Mouse (Mus musculus): ENCODE results near the gene Gtf2h4. TPM values are rescaled to one million over a fixed set of nuclear protein-coding genes. Genes with fewer than 3 reads are reported as not detected.

Gtf2h4 gene
- total RNA-seq (2021): 10 to 100 TPM; 23.3 to 24.4 TPM
- long read RNA-seq, transcript Gtf2h4-201 (14 exons, 1,679 nt): major isoform, 6 of 10 reads
- long read RNA-seq, partial matches to known transcripts: 1 of 10 reads
- long read RNA-seq, other reads (novel, unspliced or antisense): 1 of 10 reads

DNA sequence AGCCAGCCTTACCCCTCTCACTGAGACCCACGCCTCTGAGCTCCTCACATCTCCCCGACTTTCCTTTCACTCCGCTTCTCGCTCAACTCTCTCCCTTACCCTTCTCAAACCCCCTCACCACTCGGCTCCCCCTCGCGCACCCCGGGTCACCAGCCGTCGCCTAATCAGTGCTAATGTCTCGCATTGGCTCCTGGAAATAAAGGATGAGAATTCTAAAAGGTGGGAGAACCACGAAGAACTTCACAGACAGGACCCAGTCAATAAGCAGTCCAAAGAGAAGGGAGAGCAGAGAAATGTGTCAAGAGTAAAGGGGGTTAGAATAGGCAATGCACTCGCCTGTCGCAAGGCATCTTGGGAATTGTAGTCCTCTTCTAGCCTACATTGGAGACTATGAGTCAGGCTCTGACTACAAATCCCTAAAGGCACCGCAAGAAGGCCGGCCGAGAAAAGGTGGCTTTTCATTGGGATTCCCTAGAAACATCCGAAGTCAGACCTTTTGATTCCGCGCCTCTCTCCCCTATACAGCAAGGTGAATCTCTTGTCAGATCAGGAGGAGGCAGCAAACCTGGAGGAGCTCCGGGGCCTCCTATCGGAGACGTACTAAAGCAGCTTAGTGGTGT, at the start of gene Gtf2h4:
TSS of gene Gtf2h4 (minus strand) at position 324 of the 620 bp plus-strand sequence.
- DNase-seq (ENCODE audit: low spot score in 2 of 2): peak; percentile 83 to 88

DNA sequence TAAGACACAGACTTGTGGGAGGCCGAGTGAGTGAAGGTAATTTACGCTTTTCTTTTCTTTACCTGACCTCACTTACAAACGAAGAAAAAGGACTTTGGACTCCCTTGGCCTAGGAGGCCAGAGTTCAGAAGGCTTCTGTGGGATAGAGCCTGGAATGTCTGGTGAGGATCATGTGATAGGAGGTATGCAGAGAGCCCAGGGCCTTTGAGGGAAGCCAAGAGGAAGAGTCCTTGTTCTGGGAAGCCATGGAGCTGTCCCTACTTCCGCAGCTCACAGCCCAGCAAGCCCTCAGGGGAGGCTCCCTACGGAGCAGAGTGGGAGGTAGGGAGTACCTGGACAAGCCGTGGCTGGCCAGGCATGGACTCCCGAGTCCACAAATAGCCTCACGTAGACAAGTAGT, 48.1 kb upstream of the Gtf2h4 start:
- no peak for DNase-seq (ENCODE audit: low spot score in 2 of 2)

DNA sequence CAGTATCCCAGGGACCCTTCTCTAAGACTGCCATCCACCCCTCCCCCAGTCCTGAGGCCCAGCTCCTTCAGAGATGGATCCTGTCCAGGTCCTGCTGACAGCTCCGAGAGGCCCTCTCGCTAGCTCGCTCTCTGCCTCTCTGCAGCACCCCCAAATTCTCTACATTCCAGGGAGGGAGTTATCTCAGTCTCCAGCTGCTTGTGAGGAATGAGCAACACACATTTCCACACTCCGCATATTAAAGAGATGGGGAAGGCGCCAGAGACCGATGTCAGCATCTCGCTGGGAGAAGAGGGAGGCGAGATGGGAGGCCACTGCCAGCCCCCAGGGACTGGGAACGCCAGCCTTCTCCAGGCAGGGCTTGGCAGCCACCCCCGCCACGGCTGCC, 46.8 kb upstream of the Gtf2h4 start:
- peak in 1 of 2 experiments; percentile 41 for DNase-seq (ENCODE audit: low spot score in 2 of 2)

DNA sequence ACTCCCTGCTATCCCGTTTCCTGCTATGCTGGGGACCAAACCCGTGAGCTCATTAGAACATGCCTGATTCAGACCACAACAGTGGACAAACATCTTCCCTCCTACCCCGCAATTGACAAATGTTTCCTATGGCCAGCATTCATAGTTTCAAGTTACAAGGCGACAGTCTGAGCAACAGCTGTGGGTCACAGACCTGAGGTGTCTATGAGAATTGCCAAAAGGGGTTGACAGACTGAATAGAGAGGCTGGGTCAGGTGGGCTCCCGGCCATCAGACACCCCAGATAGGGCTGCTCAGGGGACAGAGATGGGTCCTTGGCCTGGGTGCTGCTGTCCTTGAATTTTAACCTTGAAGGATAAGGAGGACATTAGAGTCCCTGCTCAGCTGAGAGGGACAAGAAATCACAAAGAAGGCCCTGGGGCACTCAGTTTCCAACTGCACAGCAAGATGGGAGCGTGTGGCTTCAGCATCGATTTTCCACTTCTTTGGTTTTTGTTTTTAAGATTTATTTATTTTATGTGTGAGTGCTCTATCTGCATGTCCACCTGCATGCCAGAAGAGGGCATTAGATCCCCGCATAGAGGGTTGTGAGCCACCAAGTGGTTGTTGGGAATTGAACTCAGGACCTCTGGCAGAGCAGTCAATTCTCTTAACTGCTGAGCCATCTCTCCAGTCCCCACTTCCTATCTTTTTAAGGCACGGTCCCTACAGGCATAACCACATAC, 46.2 kb upstream of the Gtf2h4 start:
- DNase-seq (ENCODE audit: low spot score in 2 of 2): no peak

DNA sequence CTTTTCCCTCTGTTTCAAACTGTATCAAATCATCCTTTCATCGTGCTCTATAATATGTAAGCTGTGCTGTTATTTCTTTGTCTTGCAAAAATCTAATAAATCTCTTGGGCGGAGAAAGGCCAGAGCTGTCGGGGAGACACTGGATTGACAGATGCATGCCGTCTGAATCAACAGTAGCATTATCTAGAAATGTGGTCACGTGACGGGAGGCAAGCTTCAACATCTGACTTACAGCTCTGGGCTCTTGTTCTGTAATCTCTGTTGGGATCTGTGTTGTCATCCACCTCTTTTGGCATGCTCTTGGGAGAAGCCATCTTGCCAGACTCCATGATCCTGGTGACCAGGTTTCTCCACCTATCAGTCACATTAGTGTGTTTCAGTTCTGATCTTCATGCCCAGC, 43.5 kb upstream of the Gtf2h4 start:
- no peak for DNase-seq (ENCODE audit: low spot score in 2 of 2)

DNA sequence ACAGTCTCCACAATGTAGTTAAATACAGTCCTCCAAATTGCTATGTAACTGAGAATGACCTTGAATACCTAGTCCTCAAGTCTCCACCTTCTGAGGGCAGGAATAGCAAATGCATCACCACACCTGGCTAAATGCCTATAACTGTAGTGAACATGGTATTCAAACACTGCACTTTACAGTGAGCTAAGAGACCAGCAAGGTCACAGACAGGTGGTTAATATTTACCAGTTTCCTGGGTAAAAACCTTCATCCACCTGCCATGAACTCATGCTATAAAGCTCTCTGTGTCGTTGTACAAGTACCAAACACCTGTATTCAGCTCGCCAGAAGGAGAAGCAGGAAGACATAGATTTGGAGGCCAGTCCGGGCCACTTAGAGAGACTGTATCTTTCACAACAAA, 42.6 kb upstream of the Gtf2h4 start:
- DNase-seq (ENCODE audit: low spot score in 2 of 2): no peak

DNA sequence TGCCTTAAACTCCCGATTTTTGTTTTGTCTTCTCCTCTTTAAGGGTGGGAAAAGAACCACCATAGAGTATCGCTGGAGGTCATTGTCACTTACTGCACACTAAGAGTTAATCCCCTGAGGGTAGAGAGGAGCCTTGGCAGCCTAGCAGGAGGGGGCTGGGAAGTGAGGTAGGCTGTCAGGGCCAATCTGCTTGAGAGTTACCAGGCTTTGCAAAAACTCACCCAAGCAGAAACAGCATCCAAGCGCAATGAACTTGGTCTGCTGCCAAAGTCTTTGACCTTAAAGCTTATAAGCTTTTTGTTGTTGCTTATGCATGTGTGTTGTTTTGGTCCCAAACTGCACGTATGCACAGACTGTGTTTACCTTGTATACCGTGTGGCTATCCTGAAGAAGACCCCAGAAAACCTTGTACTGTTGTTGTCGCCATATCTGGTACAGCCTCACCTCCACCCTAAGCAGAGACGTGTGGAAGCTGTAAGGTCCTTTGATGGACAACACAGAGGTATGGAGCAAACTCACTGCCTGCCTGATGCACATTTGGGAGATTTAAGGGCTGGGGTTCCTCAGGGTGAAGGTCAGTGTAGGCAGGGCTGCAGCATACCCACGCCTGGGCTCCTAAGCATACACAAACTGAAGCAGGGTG, 37.3 kb upstream of the Gtf2h4 start:
- no peak for DNase-seq (ENCODE audit: low spot score in 2 of 2)

DNA sequence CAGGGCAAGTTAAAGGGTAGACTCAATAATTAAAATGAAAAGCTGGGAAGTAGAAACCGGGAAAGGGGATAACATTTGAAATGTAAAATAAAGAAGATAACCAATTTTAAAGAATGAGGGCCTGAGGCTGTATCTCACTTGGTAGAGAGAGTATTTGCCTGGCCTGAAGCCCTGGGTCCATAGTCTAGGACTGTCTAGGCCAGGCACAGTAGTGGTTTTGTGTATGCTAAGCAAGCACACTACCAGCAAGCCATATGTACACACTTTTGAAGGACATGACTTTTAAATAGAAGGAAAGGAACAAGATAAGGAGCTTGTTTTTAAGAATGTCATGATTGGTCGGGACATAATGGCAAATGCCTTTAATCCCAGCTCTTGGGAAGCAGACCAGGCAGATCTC, 35.1 kb upstream of the Gtf2h4 start:
- no peak for DNase-seq (ENCODE audit: low spot score in 2 of 2)

DNA sequence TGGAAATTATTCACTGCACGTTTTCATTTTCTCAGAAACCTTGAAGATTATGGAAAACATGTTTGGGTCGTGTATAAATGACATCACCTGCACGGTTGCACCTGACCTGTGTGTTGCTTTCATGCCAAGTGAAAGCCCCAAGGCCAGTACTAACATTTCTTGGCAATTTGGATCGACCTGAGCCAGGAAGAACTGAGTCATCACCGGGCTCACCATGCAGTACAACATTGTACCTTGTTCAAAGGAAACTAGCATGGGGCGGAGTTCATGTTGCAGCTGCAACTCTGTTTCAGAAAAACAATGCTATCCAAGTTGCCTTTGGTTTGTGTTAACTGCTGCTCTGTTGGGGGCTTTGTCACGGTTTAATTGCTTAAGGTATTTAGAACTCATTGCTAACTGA, 34.4 kb upstream of the Gtf2h4 start:
- DNase-seq (ENCODE audit: low spot score in 2 of 2): no peak

DNA sequence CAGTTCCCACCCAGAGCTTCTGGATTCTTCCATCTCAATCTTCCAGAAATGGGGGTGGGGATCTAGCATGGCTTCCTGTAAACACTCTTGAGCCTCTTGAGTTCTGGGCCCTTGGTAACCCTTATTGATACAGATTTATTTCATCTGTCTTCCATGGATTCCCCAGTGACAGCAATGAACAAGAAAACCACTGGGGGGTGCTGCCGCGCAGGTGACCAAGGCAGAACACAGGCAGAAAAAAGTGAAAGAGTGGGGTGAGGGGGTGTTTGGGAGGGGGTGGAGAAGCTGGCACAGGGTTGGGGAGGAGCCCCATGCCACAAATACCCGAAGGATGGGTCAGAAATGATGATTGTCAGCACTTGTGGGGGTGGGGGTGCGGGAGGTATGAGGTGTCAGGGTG, 32.3 kb upstream of the Gtf2h4 start:
- DNase-seq (ENCODE audit: low spot score in 2 of 2): no peak

DNA sequence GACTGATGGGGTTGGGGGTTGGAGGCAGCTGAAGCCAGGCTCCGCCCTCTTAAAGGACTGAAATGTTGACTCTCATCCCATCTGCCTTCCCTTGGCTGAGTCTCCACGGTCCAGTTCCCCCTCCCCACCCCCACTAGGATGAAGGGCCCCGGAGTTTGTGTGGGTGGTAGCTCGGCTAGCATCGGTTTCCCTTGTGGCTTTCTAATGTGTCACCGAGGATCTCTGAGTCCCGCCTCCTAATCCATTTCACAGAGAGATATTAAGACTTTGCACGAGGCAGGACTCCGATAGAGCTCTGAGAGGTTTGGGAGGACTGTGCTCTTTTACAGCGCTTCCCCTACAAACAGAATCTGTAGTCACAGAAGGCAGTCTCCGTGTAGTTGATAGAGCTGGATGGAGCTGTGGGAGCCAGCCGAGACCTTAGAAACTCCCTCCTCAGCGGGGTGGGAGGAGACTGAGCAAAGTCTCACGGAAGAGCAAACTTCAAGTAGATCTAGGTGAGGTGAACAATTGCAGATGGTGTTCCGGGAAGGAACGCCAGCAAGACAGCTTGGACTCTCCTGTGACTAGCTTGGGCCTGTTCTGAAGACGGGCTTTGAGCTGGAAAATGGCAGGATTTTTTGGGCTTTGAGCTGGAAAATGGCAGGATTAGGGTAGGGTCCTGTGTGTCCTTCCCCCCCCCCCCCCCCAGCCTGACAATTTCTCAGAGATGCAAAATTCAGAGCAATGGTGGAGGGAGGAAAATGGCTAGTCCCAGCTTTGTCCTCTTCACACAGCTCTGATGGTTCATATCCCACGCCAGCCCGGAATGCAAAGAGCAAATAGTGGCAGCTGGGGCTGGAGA, 31.3 kb upstream of the Gtf2h4 start, which contains the start of gene Ddr1:
TSS of gene Ddr1 (minus strand) at position 1 of the 844 bp plus-strand sequence.
- DNase-seq (ENCODE audit: low spot score in 2 of 2): peak; percentile 56 to 68

DNA sequence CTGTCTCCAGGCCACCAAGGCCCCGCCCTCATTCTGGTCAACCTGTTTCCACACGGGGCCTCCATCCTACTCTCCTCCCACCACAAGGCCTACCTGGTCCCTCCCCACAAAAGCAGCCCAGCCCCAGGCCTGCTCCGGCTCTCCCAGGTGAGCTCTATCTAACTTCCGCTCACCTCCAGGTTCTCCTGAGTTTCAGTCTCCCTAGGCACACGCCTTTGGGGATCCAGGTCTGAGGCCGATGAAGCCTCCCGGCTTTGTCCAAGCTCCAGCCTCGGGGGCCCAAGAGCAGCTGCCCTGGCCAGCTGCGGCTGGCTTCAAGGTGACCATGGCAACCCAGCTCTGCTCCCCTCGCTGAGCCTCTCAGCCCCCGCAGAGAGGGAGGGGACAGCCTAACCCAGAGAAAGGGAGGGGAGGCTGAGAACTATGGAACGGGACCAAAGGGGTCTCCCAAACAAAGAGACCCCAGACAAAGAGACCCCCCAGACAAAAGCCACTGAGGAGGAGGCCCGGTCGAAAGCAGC, 30.3 kb upstream of the Gtf2h4 start:
- DNase-seq (ENCODE audit: low spot score in 2 of 2): peak; percentile 56 to 63

DNA sequence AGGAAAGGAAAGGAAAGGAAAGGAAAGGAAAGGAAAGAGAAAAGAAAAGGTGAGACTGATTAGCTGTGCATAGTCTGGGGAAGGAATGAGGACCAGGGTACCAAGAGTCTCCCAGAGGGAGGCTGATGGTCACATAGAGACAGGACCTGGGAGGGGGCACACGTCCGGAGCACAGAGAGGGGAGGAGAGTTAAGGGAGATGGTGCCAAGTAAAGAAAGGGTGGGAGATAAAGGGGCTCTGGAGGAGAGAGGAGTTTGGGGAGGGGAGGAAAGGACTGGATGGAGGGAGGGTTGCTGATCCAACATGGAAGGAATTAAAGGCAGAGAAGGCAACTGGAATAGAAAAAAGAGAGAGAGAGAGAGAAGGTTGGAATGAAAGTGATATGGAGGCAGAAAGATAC, 29.5 kb upstream of the Gtf2h4 start:
- no peak for DNase-seq (ENCODE audit: low spot score in 2 of 2)

DNA sequence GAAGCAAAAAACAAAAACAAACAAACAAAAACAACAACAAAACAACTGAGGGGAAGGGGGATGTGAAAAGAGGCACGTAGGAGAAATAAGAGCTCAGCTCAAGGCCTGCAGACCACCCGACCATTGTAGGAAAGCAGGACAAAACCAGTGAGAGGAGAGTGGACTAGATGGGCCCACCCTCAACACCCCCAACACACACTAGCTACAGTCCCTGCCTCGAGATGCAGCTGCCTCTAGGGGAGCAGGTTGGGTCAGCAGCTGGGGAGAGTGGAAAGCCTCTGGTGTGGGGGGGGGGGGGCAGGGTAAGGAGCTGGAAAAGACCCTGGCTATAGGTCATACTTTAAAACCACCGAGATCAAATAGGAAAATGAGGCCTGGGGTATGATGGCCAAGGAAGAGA, 29.1 kb upstream of the Gtf2h4 start:
- DNase-seq (ENCODE audit: low spot score in 2 of 2): no peak

DNA sequence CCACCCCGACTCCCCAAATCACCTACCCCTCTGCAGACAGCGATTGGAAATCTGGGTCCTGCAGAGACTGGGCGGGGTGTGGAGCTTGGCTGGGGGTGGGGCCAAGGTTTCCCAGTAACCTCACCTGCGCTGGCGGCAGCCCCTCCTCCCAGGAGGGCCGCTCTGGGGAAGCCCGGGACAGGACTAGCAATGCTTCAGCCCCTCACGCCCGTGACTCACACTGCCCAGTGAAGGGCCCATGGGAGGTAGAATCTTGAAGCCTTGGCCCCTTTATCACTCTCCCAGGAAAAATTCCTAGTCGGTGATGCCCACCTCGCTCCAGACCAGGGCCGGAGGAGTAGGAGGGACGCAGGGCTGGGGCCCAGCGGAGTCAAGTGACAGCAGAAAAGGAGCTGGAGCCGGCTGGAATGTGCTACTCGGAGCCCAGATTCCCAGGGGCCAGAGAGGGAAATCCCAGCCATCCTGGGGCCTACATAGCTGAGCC, 28.5 kb upstream of the Gtf2h4 start:
- no peak for DNase-seq (ENCODE audit: low spot score in 2 of 2)

DNA sequence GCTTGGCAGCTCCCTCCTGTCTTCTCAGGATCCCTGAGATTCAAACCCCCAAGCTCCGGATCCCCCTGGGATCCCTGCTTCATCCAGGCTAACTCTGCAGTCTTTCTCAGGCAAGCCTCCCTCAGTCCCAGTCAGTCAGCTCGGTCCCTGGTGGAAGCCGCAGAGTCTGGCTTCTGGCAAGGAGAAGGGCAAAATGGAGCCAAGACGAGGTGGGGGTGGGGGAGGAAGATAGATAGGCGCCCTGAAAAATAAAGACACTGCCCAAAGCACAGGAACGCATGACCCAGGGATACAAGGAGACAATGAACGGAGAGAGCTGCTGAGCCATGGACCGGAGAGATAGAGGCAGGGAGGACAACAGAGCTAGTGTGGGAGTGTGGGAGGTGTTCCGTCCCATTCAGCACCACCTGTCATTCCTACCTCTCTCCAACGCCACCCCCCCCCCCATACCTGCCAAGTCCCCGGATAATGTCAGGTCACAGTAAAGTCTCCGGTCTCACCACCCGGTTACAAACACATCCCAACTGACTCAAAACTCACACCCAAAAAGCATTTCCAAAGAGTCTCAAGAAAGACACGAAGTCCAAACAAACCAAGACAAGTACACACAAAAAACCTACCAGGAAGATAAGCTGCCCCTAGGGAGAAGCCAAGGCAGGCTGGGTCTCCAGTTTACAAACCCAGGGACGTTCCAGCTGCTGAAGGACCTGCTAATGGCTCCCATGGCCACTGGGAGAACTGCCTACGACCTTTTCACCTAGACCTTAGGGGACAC, 27.9 kb upstream of the Gtf2h4 start:
- no peak for DNase-seq (ENCODE audit: low spot score in 2 of 2)

DNA sequence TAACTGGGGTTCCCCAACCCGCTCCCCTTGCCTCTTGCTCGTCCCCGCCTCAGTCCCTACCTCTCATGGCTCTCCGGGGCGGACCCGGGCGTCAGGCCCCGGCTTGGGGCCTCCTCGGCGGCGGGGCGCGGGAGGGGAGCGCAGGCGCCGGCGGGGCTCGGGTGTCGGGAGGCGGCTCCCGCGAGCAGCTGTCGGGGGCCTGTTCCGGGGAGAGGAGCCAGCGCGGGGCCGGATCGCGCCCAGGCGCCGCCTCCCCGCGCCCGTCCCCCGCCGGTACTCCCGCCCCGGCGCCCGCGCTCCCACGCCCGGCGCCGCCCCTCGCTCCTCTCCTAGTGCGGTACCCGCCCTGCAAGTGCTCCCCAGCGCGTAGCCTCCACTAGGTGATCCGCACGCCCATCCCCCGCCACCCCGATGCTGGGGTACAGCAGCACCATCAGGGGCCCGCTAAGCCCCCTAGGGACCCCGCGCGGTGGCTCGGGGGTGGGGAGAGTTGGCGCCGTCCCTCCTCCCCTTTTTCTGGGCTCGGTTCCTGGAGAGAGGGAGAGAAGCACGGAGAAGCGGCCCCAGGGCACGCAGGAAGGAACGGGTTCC, 26.9 kb upstream of the Gtf2h4 start:
- peak; percentile 82 to 88 for DNase-seq (ENCODE audit: low spot score in 2 of 2)

DNA sequence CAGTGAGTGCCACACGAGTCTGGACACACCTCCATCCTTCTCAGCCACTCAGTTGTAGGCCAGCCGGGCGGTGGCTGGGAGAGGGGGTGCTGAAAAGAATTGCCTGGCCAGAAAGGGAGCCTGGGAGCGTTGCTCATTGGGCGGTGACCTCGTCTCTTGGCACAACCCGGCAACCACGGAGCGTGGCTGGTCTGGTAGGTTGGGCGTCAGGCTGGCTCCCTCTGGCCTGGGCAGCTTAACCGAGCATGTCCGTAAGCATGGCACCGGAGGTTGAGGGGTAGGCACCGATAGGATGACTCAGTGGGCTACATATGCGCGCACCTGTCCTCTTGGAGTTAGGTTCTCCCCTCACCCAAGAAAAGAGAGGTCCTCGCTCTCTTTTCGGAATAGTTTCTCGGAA, 26.4 kb upstream of the Gtf2h4 start:
- peak; percentile 62 to 73 for DNase-seq (ENCODE audit: low spot score in 2 of 2)

DNA sequence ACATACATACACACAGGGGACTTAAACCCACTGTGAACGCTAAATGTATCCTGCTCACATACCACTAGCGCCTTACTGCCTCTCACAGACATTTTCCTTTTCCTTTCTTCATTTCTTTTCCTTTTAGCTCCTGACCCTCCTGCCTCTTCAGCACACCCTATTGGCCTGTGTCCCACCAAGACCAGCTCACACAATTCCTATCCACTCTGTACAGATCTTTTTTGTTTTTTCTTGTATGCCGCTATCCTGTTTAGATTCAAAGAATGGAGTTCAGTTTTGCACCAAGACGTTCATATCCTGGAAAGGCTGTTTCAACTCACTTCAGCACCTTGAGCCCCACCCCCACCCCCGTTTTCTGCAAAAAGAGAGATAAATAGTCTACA, 25.0 kb upstream of the Gtf2h4 start:
- no peak for DNase-seq (ENCODE audit: low spot score in 2 of 2)
